Mouse (Mus musculus): ENCODE measurements around the gene Pars2. TPM values are rescaled to one million over a fixed set of nuclear protein-coding genes. Genes with fewer than 3 reads are reported as not detected.

Pars2 gene
- total and polyA plus RNA-seq, 3 experiments, result 3.6 to 10.3 (median 8.9) TPM

Other genes with a start within 250 kb of the Pars2 start
- under 1 TPM in 1 of 2 experiments, not detected in 1; 0.12 TPM for gene Pcsk9, start 186.7 kb upstream of the Pars2 start, total RNA-seq (2021)
- gene Pcsk9, start 186.7 kb upstream of the Pars2 start, polyA plus RNA-seq (2012; rRNA removed), result 0.23 and 0.31 TPM in 2 replicates
- not detected for gene Bsnd, start 158.8 kb upstream of the Pars2 start, total RNA-seq (2021)
- 0.07 and 0.08 TPM in 2 replicates for gene Bsnd, start 158.8 kb upstream of the Pars2 start, polyA plus RNA-seq (2012; rRNA removed)
- gene Dhcr24, start 90.0 kb upstream of the Pars2 start, total RNA-seq (2021), result 100 to 1,000 TPM in 1 of 2 experiments, 10 to 100 TPM in 1; 86.6 to 366 TPM
- gene Dhcr24, start 90.0 kb upstream of the Pars2 start, polyA plus RNA-seq (2012; rRNA removed), result 253 and 508 TPM in 2 replicates
- gene Lexm, start 33.8 kb upstream of the Pars2 start, total RNA-seq (2021), result not detected
- gene Lexm, start 33.8 kb upstream of the Pars2 start, polyA plus RNA-seq (2012; rRNA removed), result not detected in 2 replicates
- under 1 TPM in 1 of 2 experiments, not detected in 1; 0.12 TPM for gene Ttc22, start 28.6 kb upstream of the Pars2 start, total RNA-seq (2021)
- gene Ttc22, start 28.6 kb upstream of the Pars2 start, polyA plus RNA-seq (2012; rRNA removed), result 0.04 TPM in 1 of 2 replicates, not detected in the other
- 10 to 100 TPM; 21.2 to 27.5 TPM for gene Ttc4, start 27.9 kb downstream of the Pars2 start, total RNA-seq (2021)
- 28.3 and 28.6 TPM in 2 replicates for gene Ttc4, start 27.9 kb downstream of the Pars2 start, polyA plus RNA-seq (2012; rRNA removed)
- 1 to 10 TPM in 1 of 2 experiments, under 1 TPM in 1; 0.83 to 1.4 TPM for gene Mroh7, start 79.9 kb downstream of the Pars2 start, total RNA-seq (2021)
- gene Mroh7, start 79.9 kb downstream of the Pars2 start, polyA plus RNA-seq (2012; rRNA removed), result 3.1 and 5.1 TPM in 2 replicates
- gene Fam151a, start 82.8 kb downstream of the Pars2 start, total RNA-seq (2021), result under 1 TPM; 0.23 to 0.45 TPM
- 0.18 TPM in 1 of 2 replicates, not detected in the other for gene Fam151a, start 82.8 kb downstream of the Pars2 start, polyA plus RNA-seq (2012; rRNA removed)
- gene Acot11, start 153.9 kb downstream of the Pars2 start, total RNA-seq (2021), result 10 to 100 TPM; 46.7 to 84.2 TPM
- 21.2 and 23.2 TPM in 2 replicates for gene Acot11, start 153.9 kb downstream of the Pars2 start, polyA plus RNA-seq (2012; rRNA removed)